Mouse (Mus musculus) CH12.LX (cell line): ENCODE measurements at regions not wholly inside any gene's neighbourhood (a gene's known extent, or its start where the extent isn't known, plus 50 kb on each side); places are given as distances from the start of the nearest gene placed in this dataset.

Experiments used
- CTCF ChIP-seq, 2 experiments: IDR thresholded peaks in 1 of 2; conservative IDR thresholded peaks in 1 of 2; 2 replicates each; pipeline ENCODE4 v1.5.1; 2011 to 2012; ENCODE audit warnings: low read depth in 2 of 2, low read length in 2 of 2, improper control_type of control experiment in 1 of 2, inconsistent platforms in 1 of 2, mild to moderate bottlenecking in 1 of 2, moderate library complexity in 1 of 2
- EP300 ChIP-seq: IDR thresholded peaks from 2 replicates; pipeline ENCODE4 v1.6.1; 2011; ENCODE audit warnings: low read length, improper control_type of control experiment
- ETS1 ChIP-seq: conservative IDR thresholded peaks from 2 replicates; pipeline ENCODE4 v1.6.1; 2012; ENCODE audit warnings: low read depth, mild to moderate bottlenecking, inconsistent platforms, low read length, improper control_type of control experiment, moderate library complexity
- MAX ChIP-seq: IDR thresholded peaks from 2 replicates; pipeline ENCODE4 v1.6.1; 2011; ENCODE audit warnings: low read length, improper control_type of control experiment
- NELFE ChIP-seq: IDR thresholded peaks from 2 replicates; pipeline ENCODE4 v1.6.1; 2011; ENCODE audit warnings: low read depth, low read length, improper control_type of control experiment
- POLR2A ChIP-seq: IDR thresholded peaks from 2 replicates; pipeline ENCODE4 v1.6.1; 2011; ENCODE audit warnings: low read depth, mild to moderate bottlenecking, improper control_type of control experiment, low read length
- RAD21 ChIP-seq: IDR thresholded peaks from 2 replicates; pipeline ENCODE4 v1.6.1; 2011; ENCODE audit warnings: low read depth, mild to moderate bottlenecking, low read length, improper control_type of control experiment, moderate library complexity
- SIN3A ChIP-seq: IDR thresholded peaks from 2 replicates; pipeline ENCODE4 v1.6.1; 2012; ENCODE audit warnings: low read length, improper control_type of control experiment, inconsistent platforms
- USF1 ChIP-seq: IDR thresholded peaks from 2 replicates; pipeline ENCODE4 v1.6.1; 2014; ENCODE audit warnings: low read depth, mild to moderate bottlenecking, inconsistent platforms, low read length, improper control_type of control experiment

- no peak for TF ChIP-seq EP300
- TF ChIP-seq POLR2A = no peak
- TF ChIP-seq MAX = no peak
- no peak for TF ChIP-seq ETS1
- no peak for TF ChIP-seq CTCF (conservative IDR thresholded peaks at IDR 0.05 in 1 of 2, IDR thresholded peaks at IDR 0.05 in 1 of 2; ENCODE audit: low read depth in 2 of 2, low read length in 2 of 2)
- no peak for TF ChIP-seq USF1
- TF ChIP-seq NELFE = no peak
- TF ChIP-seq SIN3A = no peak
- TF ChIP-seq RAD21 = no peak
Observed at GRCm38 (mm10) chrX:23092774-23093173, 272.1 kb downstream of the Klhl13 start.
